Mouse (Mus musculus) left cerebral cortex, postnatal 14 days (tissue): ENCODE data around the gene Letm1. TPM values are rescaled to one million over a fixed set of nuclear protein-coding genes. Genes with fewer than 3 reads are reported as not detected.
A peak's percentile ranks its signal among the peaks of the same experiment; 100 is the strongest.

ENCODE experiments used
- DNase-seq, 2 experiments: peaks; one replicate each; pipeline ENCODE4 v3.0.0; 2021 to 2022; ENCODE audit warnings: low spot score in 2 of 2, mixed read lengths in 1 of 2
- intact Hi-C: fragments of 180-260 bp; cut with DNase I; formaldehyde crosslinking; loops from one replicate; pipeline ENCODE4 v1.15.1; 2025
- total RNA-seq, 2 experiments: library from RNA; stranded (reverse); gene quantifications; 2 replicates each; pipeline ENCODE4 v1.2.3; 2021

The Letm1 gene
- total RNA-seq, 2 experiments from 2014 or later, result 104 to 111 TPM

- intact Hi-C loops, result loop anchor here (5.0 kb wide), 1 partner anchor 40 kb away; the partner anchor contains the start of gene Nsd2
- DNase-seq, result no peak
Measured at GRCm38 (mm10) chr5:33781964-33782344, 663 bp downstream of the Letm1 start.

- intact Hi-C loops, result no loop called here
- no peak for DNase-seq
Measured at GRCm38 (mm10) chr5:33777195-33777594, 5.4 kb downstream of the Letm1 start.

GRCm38 (mm10) chr5:33743481-33743880 is 39.1 kb downstream of the Letm1 start:
- intact Hi-C loops, result no loop called here
- no peak for DNase-seq

- DNase-seq, result no peak
- intact Hi-C loops, result no loop called here
Measured at GRCm38 (mm10) chr5:33740548-33740947, 42.1 kb downstream of the Letm1 start.

- intact Hi-C loops, result loop anchor here (5.0 kb wide), 1 partner anchor 56 kb away; no protein-coding TSS in a partner anchor
- DNase-seq, result no peak
Measured at GRCm38 (mm10) chr5:33738341-33738740, 44.3 kb downstream of the Letm1 start.

GRCm38 (mm10) chr5:33737903-33738321 is 44.7 kb downstream of the Letm1 start:
- peak; percentile 76 to 84 for DNase-seq
- intact Hi-C loops, result loop anchor here (5.0 kb wide), 1 partner anchor 56 kb away; no protein-coding TSS in a partner anchor

GRCm38 (mm10) chr5:33736230-33736629 is 46.4 kb downstream of the Letm1 start:
- DNase-seq, result no peak
- intact Hi-C loops, result loop anchor here (5.0 kb wide), 1 partner anchor 54 kb away; no protein-coding TSS in a partner anchor

GRCm38 (mm10) chr5:33735412-33736092 is 47.1 kb downstream of the Letm1 start:
- DNase-seq, result no peak
- intact Hi-C loops, result loop anchor here (5.0 kb wide), 1 partner anchor 53 kb away; no protein-coding TSS in a partner anchor

- intact Hi-C loops, result no loop called here
- no peak for DNase-seq
Measured at GRCm38 (mm10) chr5:33733837-33734236, 48.8 kb downstream of the Letm1 start.

- intact Hi-C loops, result no loop called here
- DNase-seq, result no peak
Measured at GRCm38 (mm10) chr5:33731051-33731450, 51.6 kb downstream of the Letm1 start.

- intact Hi-C loops, result no loop called here
- no peak for DNase-seq
Measured at GRCm38 (mm10) chr5:33730516-33730915, 52.1 kb downstream of the Letm1 start.

GRCm38 (mm10) chr5:33728841-33729240 is 53.8 kb downstream of the Letm1 start:
- DNase-seq, result no peak
- intact Hi-C loops, result no loop called here

- intact Hi-C loops, result no loop called here
- DNase-seq, result no peak
Measured at GRCm38 (mm10) chr5:33726891-33727290, 55.7 kb downstream of the Letm1 start.

GRCm38 (mm10) chr5:33726081-33726647 is 56.5 kb downstream of the Letm1 start:
- intact Hi-C loops, result no loop called here
- DNase-seq, result peak; percentile 51 to 71

GRCm38 (mm10) chr5:33723641-33724465 is 58.8 kb downstream of the Letm1 start:
- intact Hi-C loops, result no loop called here
- DNase-seq, result no peak

- intact Hi-C loops, result no loop called here
- DNase-seq, result no peak
Measured at GRCm38 (mm10) chr5:33723019-33723640, 59.5 kb downstream of the Letm1 start.

GRCm38 (mm10) chr5:33722266-33723018 is 60.2 kb downstream of the Letm1 start:
- no peak for DNase-seq
- intact Hi-C loops, result no loop called here

- intact Hi-C loops, result no loop called here
- DNase-seq, result peak in 1 of 2 experiments; percentile 29
Measured at GRCm38 (mm10) chr5:33721541-33722265, 60.9 kb downstream of the Letm1 start, which contains the start of gene Fgfr3. TSS of gene Fgfr3 (plus strand) at chr5:33721674.
